Mouse (Mus musculus): ENCODE measurements around the gene Ubqln1. TPM values are rescaled to one million over a fixed set of nuclear protein-coding genes. Genes with fewer than 3 reads are reported as not detected.

Gene Ubqln1
- polyA plus RNA-seq, 1 experiment from 2014 or later: 96.7 TPM

Other genes with a start within 250 kb of the Ubqln1 start
- 3.2 and 3.4 TPM in 2 replicates for gene Klhl3, start 102.1 kb downstream of the Ubqln1 start, polyA plus RNA-seq (2015; fragmentation: Nextera tagmentation; extraction: Ambion mirVana)
- 34.1 and 34.7 TPM in 2 replicates for gene Hnrnpa0, start 87.1 kb downstream of the Ubqln1 start, polyA plus RNA-seq (2015; fragmentation: Nextera tagmentation; extraction: Ambion mirVana)
- gene Idnk, start 58.0 kb downstream of the Ubqln1 start, polyA plus RNA-seq (2015; fragmentation: Nextera tagmentation; extraction: Ambion mirVana): 40.0 TPM in 2 replicates
- 28.6 and 32.3 TPM in 2 replicates for gene Gkap1, start 60.0 kb upstream of the Ubqln1 start, polyA plus RNA-seq (2015; fragmentation: Nextera tagmentation; extraction: Ambion mirVana)
- gene Kif27, start 143.5 kb upstream of the Ubqln1 start, polyA plus RNA-seq (2015; fragmentation: Nextera tagmentation; extraction: Ambion mirVana): 0.32 and 0.49 TPM in 2 replicates
- 34.6 and 35.0 TPM in 2 replicates for gene 2210016F16Rik, start 169.6 kb upstream of the Ubqln1 start, polyA plus RNA-seq (2015; fragmentation: Nextera tagmentation; extraction: Ambion mirVana)
- gene Rmi1, start 186.6 kb upstream of the Ubqln1 start, polyA plus RNA-seq (2015; fragmentation: Nextera tagmentation; extraction: Ambion mirVana): 23.8 and 24.3 TPM in 2 replicates
- 1,284 and 1,390 TPM in 2 replicates for gene Hnrnpk, start 187.7 kb upstream of the Ubqln1 start, polyA plus RNA-seq (2015; fragmentation: Nextera tagmentation; extraction: Ambion mirVana)

Data from stomach, embryonic 15.5 days (tissue).